Mouse (Mus musculus): ENCODE results near the gene Gucd1.

GRCm38 (mm10) chr10:75302536-75302935, 215.2 kb downstream of the Gucd1 start:
- TF ChIP-seq CTCF (IDR thresholded peaks at IDR 0.05; ENCODE audit: borderline replicate concordance, control insufficient read depth, extremely low read depth, insufficient read depth, low read length, poor library complexity) (no peak), POLR2A (IDR thresholded peaks at IDR 0.05; ENCODE audit: control insufficient read depth, extremely low read depth, insufficient read depth, low read length, poor library complexity) (no peak)
